Mouse (Mus musculus) ES-Bruce4 (cell line): Measurements from ENCODE around the gene Ube2z. TPM values are rescaled to one million over a fixed set of nuclear protein-coding genes. Genes with fewer than 3 reads are reported as not detected.

Experiments
- H3K27ac ChIP-seq: 2 replicates; pipeline ENCODE4 v1.5.1; 2012; ENCODE audit warnings: low read length, inconsistent platforms; ENCODE audit not compliant: insufficient read depth
- H3K27me3 ChIP-seq: 2 replicates; pipeline ENCODE4 v1.6.1; 2012; ENCODE audit warnings: mild to moderate bottlenecking, low read length, inconsistent platforms; ENCODE audit not compliant: control insufficient read depth, poor library complexity, insufficient read depth, severe bottlenecking
- H3K36me3 ChIP-seq: 2 replicates; pipeline ENCODE4 v1.6.1; 2012; ENCODE audit warnings: inconsistent platforms, mild to moderate bottlenecking, low read length, moderate library complexity; ENCODE audit not compliant: control insufficient read depth, poor library complexity, insufficient read depth, severe bottlenecking
- H3K4me1 ChIP-seq: one replicate; pipeline ENCODE4 v1.8.1; 2011; ENCODE audit warnings: low read length; ENCODE audit not compliant: control insufficient read depth, insufficient read depth
- H3K4me3 ChIP-seq: 2 replicates; pipeline ENCODE4 v1.5.1; 2011; ENCODE audit warnings: low read depth, mild to moderate bottlenecking, low read length
- H3K9ac ChIP-seq: 2 replicates; pipeline ENCODE4 v1.6.1; 2012; ENCODE audit warnings: low read depth, mild to moderate bottlenecking, inconsistent platforms; ENCODE audit not compliant: poor library complexity, severe bottlenecking
- H3K9me3 ChIP-seq: replicated peaks from 2 replicates; pipeline ENCODE4 v1.6.1; 2012; ENCODE audit warnings: mild to moderate bottlenecking, low read length, inconsistent platforms; ENCODE audit not compliant: control insufficient read depth, poor library complexity, insufficient read depth, severe bottlenecking
- CTCF ChIP-seq: IDR thresholded peaks from one replicate; pipeline ENCODE4 v1.8.1; 2011; ENCODE audit warnings: low read depth, low read length
- EP300 ChIP-seq: IDR thresholded peaks from 2 replicates; pipeline ENCODE4 v1.6.1; 2011; ENCODE audit warnings: low read depth, low read length; ENCODE audit not compliant: insufficient read depth
- POLR2A ChIP-seq: IDR thresholded peaks from one replicate; pipeline ENCODE4 v1.8.1; 2011; ENCODE audit warnings: low read length; ENCODE audit not compliant: insufficient read depth
- polyA plus RNA-seq: library from polyadenylated mRNA; stranded (reverse); fragments of >200 nt; gene quantifications from 2 replicates; pipeline ENCODE4 v1.2.4, GENCODE M21; 2011; ENCODE audit warnings: low read depth; ENCODE audit not compliant: missing spikeins, insufficient read depth, insufficient read length

Gene Ube2z
- polyA plus RNA-seq, 1 experiment, result 86.6 TPM

DNA sequence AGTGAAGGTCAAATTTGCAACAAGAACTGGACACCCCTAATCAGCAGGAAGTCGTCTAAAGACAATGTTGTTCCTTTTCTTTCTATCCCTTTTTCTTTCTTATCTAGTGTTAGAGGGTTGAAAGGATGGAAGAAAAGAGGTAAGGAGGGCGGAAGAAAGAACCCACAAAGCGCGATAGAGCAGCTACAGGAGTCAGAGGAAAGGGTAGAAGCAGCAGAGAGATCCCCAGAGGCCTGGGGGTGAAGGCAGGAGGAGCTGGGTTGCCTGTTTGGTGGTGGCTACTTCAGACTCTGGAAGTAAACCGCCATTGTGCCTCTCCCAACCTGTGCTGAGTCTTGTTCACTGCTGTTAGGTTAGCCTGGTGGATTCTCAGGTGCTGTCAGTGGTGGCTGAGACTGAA lies 37.1 kb downstream of the Ube2z start:
- TF ChIP-seq CTCF, result no peak
- TF ChIP-seq EP300, result no peak
- no peak for TF ChIP-seq POLR2A
- no peaks in the 10 kb centered on the region for H3K36me3 ChIP-seq
- H3K4me1 ChIP-seq, result no peaks in the 10 kb centered on the region
- no peak overlapping the region for H3K4me3 ChIP-seq
- H3K27me3 ChIP-seq, result no peaks in the 10 kb centered on the region
- H3K9ac ChIP-seq, result no peak overlapping the region
- H3K27ac ChIP-seq, result no peak overlapping the region
- no peaks in the 10 kb centered on the region for H3K9me3 ChIP-seq

DNA sequence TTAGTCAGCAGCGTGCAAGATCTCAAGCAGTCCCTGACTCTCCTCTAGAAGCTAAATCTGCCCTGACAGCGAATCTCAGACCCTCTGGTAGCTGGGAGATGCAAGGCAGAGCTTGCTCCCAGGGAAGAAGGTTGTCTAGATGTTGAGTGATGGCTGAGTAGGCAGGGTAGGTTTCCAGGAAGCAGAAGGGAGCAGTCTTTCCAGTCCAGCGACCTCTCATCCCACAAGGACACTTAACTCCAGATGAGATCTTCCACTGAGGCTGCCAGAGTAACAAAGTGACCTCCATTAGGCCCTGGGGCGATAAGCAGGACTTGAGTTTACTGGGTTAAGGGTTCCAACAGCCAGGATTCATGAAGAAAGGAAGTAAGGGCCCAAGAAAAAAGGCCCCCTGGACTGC lies 44.6 kb downstream of the Ube2z start:
- H3K9me3 ChIP-seq, result no peaks in the 10 kb centered on the region
- H3K36me3 ChIP-seq, result no peaks in the 10 kb centered on the region
- H3K4me1 ChIP-seq, result peaks cover 10% of the 10 kb centered on the region
- H3K27me3 ChIP-seq, result no peaks in the 10 kb centered on the region
- H3K4me3 ChIP-seq, result peak overlapping the region; percentile 21; the same call in 1 of the 2 replicates
- peak overlapping the region; percentile 65 for H3K27ac ChIP-seq
- H3K9ac ChIP-seq, result 0 out of 2 replicates have a peak overlapping the region, but pooled peaks have one; percentile 14
- TF ChIP-seq POLR2A, result no peak
- peak; percentile 79 for TF ChIP-seq EP300

- H3K27ac ChIP-seq, result peak overlapping the region; percentile 99
- H3K27me3 ChIP-seq, result no peaks in the 10 kb centered on the region
- peak; percentile 98 for TF ChIP-seq EP300
- TF ChIP-seq POLR2A, result no peak
- peak overlapping the region; percentile 4 for H3K4me3 ChIP-seq
- H3K36me3 ChIP-seq, result no peaks in the 10 kb centered on the region
- H3K9me3 ChIP-seq, result no peaks in the 10 kb centered on the region
- peak overlapping the region; percentile 26 for H3K9ac ChIP-seq
- peaks cover 11% of the 10 kb centered on the region for H3K4me1 ChIP-seq
Measured at GRCm38 (mm10) chr11:96017941-96018351, 47.2 kb downstream of the Ube2z start.

DNA sequence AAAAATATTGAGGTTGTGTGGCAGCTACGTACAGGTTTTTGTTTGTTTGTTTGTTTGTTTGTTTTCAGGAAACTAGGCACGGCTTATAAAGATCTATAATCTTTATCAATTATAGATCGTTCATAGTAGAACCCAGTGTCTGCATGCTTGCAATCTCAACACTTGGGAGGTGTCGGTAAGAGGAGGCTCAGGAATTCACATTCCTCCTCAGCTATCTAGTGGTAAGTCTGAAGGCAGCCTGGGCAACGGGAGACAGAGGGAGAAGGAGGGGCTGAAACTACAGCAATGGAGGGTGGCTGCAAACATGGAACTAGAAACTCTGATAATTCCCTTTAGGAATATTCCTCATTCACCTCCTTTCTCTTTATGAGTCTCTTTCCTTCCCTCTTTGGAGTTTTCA lies 49.8 kb downstream of the Ube2z start:
- H3K4me1 ChIP-seq, result peaks cover 10% of the 10 kb centered on the region
- H3K9ac ChIP-seq, result no peak overlapping the region
- H3K36me3 ChIP-seq, result no peaks in the 10 kb centered on the region
- no peaks in the 10 kb centered on the region for H3K27me3 ChIP-seq
- TF ChIP-seq EP300 (no peak), POLR2A (no peak), CTCF (no peak)
- H3K9me3 ChIP-seq, result no peaks in the 10 kb centered on the region
- H3K4me3 ChIP-seq, result no peak overlapping the region
- H3K27ac ChIP-seq, result no peak overlapping the region

GRCm38 (mm10) chr11:96011982-96012381 lies 53.2 kb downstream of the Ube2z start:
- Histone ChIP-seq H3K9ac (peak overlapping the region; percentile 58; the same call in 1 of the 2 replicates), H3K27me3 (no peaks in the 10 kb centered on the region), H3K9me3 (no peaks in the 10 kb centered on the region), H3K27ac (no peak overlapping the region), H3K36me3 (no peaks in the 10 kb centered on the region), H3K4me3 (peak overlapping the region; percentile 24; the same call in 1 of the 2 replicates), H3K4me1 (peaks cover 2% of the 10 kb centered on the region)
- TF ChIP-seq EP300 (no peak), CTCF (no peak), POLR2A (no peak)

- H3K27ac ChIP-seq, result no peak overlapping the region
- H3K36me3 ChIP-seq, result peaks cover 5% of the 10 kb centered on the region; the same call in 1 of the 2 replicates
- no peaks in the 10 kb centered on the region for H3K27me3 ChIP-seq
- H3K9ac ChIP-seq, result no peak overlapping the region; the same call in 1 of the 2 replicates
- TF ChIP-seq POLR2A, result no peak
- TF ChIP-seq CTCF, result no peak
- TF ChIP-seq EP300, result no peak
- no peak overlapping the region for H3K4me3 ChIP-seq
- H3K9me3 ChIP-seq, result no peaks in the 10 kb centered on the region
- H3K4me1 ChIP-seq, result peaks cover 2% of the 10 kb centered on the region
Measured at GRCm38 (mm10) chr11:96008827-96009226, 56.4 kb downstream of the Ube2z start.
